Mouse (Mus musculus) heart, postnatal 10 days (tissue): ENCODE data around the gene Usp27x. TPM values are rescaled to one million over a fixed set of nuclear protein-coding genes. Genes with fewer than 3 reads are reported as not detected.

Experiments used
- DNase-seq, 2 experiments: peaks; one replicate each; pipeline ENCODE4 v3.0.0; 2021
- intact Hi-C: fragments of 180-260 bp; cut with DNase I; formaldehyde crosslinking; loops from one replicate; pipeline ENCODE4 v1.15.1; 2025
- total RNA-seq, 2 experiments: library from RNA; stranded (reverse); gene quantifications; 2 replicates each; pipeline ENCODE4 v1.2.3; 2021

Usp27x gene
- total RNA-seq = 1 to 10 TPM in 1 of 2 experiments, under 1 TPM in 1; 0.91 to 1.3 TPM

DNA sequence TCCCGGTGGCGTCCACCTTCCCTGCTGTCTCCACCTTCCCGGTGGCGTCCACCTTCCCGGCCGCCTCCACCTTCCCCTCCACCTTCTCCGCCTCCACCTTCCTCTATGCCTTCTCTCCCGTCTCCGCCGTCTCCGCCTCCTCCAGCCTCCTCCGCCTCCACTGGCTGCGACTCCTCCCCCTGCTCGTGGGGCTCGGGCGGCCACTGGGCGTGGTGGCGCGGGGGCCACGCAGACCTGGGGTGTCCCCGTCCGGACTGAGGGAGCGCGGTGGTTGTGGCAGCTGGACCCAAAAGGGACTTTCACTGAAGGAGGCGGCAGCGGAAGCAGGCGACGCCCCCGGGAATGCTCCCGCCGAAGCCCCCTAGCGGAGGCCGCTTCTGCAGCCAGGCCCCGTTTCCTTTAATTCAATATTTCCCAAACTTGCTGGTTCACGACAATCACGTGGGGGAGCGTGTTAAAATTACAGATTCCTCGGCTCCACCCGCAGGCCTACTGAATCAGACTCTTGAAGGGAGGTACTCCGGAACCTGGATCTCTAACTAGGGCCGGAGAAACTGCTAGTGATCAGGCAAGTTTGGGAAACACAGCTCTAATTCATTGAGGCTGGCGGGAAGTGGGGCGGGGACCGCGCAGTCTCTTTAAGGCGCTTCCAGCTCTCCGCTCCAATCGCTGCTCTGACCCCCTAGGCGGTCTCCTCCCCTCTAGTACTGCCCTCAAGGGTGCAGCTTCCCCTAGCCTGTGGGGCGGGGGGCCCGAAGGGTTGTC is at the start of gene Usp27x:
Gene Usp27x, minus strand, starts transcription at position 115 of the 765 bp plus-strand sequence.
- intact Hi-C loops = loop anchor here (2.0 kb wide), 1 partner anchor 47 kb away; no protein-coding TSS in a partner anchor
- peak; percentile 68 to 72 for DNase-seq

DNA sequence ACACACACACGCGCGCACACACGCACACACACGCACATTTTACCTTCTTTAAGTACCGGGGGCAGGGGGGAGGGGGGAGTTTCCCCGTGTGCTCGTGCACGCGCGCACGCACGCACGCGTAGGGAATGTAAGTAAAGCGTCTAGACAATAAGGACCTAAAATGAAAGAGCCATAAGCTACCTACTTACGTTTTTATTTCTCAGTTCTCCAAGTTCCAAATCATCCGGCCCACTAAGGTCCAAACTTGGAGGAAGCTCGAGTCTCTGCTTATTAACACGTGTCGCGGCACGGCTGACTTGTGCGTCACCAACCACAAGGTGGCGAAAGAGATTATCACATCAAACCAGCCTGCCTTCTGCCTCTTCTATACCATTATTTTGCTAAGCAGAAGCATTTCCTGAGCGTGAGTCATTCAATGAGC is 47.1 kb upstream of the Usp27x start:
- intact Hi-C loops = loop anchor here (2.0 to 5.0 kb wide), 4 partner anchors 46 to 500 kb away; no protein-coding TSS in a partner anchor
- DNase-seq = peak; percentile 73 to 76

- intact Hi-C loops = loop anchor here (2.0 to 5.0 kb wide), 4 partner anchors 45 to 500 kb away; no protein-coding TSS in a partner anchor
- no peak for DNase-seq
Measured at GRCm38 (mm10) chrX:7422166-7422565, 46.5 kb upstream of the Usp27x start.

DNA sequence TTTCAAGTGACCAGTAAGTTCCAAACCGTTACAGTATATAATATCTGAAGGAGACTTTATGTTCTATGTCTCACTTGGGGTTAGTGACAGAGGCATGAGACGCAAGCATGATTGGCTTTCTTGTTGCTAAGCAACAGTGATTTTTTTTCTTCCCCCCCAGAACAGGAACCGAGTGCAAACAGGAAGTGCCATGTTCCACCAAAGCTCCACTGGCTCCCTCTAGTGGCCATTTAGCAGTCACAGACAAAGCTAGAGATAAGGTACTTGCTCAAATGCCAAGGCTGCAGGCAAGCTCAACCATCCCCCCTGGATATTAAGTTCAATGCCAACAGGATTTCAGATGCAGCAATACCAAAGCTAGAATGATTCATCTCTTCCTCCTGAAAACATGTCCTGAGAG is 45.4 kb upstream of the Usp27x start:
- peak; percentile 75 to 83 for DNase-seq
- intact Hi-C loops = loop anchor here (1.0 to 5.0 kb wide), 3 partner anchors 101 to 499 kb away; no protein-coding TSS in a partner anchor

DNA sequence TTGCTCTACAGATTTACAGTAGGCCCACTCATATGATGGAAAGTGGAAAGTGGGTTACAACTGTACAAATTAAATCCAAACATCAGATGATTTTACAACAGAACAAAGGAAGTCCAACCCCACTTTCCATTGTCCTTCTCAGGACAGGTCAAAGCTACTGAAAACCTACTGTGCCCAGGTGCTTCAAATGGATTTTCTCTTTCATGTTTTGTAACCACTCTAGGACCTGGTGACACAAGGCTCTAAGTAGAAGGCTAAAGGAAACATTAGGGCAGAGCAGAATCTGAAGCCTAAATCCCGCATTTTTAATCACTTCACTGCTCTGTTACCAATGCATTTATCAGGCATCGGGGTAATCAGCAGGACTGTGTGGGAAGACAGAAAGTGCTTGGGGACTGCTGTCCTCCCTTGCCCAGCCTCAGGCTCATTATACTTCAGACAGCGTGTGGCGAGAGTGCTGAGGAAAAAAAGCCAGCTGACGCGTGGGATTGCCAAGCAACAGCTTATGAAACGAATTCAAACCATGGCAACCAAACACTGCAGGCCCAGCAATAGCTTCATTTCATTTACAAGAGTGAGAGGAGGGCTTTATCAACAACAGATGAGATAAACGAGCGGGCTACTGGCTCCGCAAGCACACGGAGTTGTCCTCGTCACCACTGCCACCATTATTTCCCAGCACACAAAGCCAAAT is 40.7 kb upstream of the Usp27x start:
- peak; percentile 58 to 63 for DNase-seq
- intact Hi-C loops = no loop called here

DNA sequence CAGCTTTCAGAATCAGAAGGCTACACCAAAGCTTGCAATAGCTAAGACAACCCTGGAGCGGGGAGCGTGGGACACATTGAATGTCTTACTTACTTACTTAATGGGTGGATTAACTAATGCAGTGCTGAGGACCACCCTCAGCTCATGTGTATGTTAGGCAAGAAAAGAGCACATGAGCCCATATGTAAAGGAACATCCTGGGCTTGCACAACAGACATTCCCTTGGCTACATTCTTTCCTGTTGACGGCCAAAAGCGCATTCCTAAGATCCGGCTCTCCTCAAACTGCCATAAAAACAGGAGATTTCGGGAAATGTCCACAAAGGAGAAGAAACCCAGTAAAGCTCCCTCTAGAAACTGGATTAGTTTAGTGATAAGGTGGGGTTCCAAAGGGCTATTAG is 39.7 kb upstream of the Usp27x start:
- DNase-seq = no peak
- intact Hi-C loops = no loop called here

GRCm38 (mm10) chrX:7412239-7413033 is 36.8 kb upstream of the Usp27x start:
- no peak for DNase-seq
- intact Hi-C loops = no loop called here

DNA sequence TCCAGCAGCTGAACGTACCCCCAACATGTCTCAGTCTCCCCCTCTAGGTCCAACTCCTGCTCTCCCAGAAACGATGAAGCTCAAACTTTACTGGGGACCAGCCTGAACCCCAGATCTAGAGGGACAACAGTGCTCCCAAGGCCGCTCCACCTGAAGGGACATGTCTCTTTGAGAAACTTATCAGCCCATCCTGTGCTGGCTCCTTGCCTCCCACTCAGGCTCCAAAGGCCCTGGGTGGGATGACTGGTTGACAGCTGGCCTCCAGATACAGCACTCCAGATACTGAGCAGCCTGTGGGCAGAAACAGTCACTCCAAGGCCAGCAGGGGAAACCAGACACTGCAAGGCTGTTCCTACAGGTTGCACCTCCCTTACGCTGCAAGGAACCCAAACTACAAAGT is 956 bp upstream of the Usp27x start:
- intact Hi-C loops = loop anchor here (2.0 kb wide), 1 partner anchor 46 kb away; no protein-coding TSS in a partner anchor

GRCm38 (mm10) chrX:7375322-7375715 is 311 bp downstream of the Usp27x start:
- DNase-seq = no peak
- intact Hi-C loops = no loop called here

More for the DNA sequence above, 956 bp upstream of the Usp27x start:
- peak; percentile 2 to 8 for DNase-seq

- DNase-seq = no peak
- intact Hi-C loops = no loop called here
Measured at GRCm38 (mm10) chrX:7325455-7325854, 50.2 kb downstream of the Usp27x start.

DNA sequence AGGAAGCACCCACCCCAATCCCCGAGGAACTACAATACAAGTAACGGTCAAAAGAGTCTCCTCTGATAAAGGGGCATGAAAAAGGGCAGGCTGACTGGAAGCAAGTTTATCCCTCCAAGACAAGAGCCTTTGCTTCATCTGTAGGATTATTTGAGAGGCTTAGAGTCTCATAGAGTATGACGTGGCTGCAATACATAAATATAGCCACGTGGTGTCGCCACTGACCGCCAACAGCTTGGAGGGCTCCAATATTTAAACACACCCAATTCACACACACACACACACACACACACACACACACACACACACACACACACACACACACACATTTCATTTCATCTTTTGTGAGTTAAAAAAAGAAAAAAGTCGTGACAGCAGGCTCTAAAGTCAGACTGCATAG is 53.3 kb downstream of the Usp27x start:
- intact Hi-C loops = loop anchor here (5.0 kb wide), 1 partner anchor 400 kb away; no protein-coding TSS in a partner anchor

More for the DNA sequence above, 53.3 kb downstream of the Usp27x start:
- DNase-seq = peak; percentile 54 to 67

Other genes starting within 250 kb of the Usp27x start
- gene Clcn5, start 56.5 kb downstream of the Usp27x start, total RNA-seq = 10 to 100 TPM in 1 of 2 experiments, 1 to 10 TPM in 1; 9.1 to 11.7 TPM
- under 1 TPM; 0.25 to 0.45 TPM for gene Foxp3, start 197.8 kb upstream of the Usp27x start, total RNA-seq
- gene Ppp1r3f, start 198.5 kb upstream of the Usp27x start, total RNA-seq = 1 to 10 TPM; 1.9 to 2.1 TPM
- 10 to 100 TPM; 11.4 to 12.4 TPM for gene Ccdc22, start 229.7 kb upstream of the Usp27x start, total RNA-seq
- not detected for gene Cacna1f, start 231.3 kb upstream of the Usp27x start, total RNA-seq